23 mouse cellular contexts compared by ENCODE assay signal in genomic region chr8:111569926-111570325, GRCm38 (mm10). TPM values are rescaled to one million over a fixed set of nuclear protein-coding genes. Genes with fewer than 3 reads are reported as not detected.
DNase-seq lines count a peak whose midpoint lies in the region; ATAC-seq and TF ChIP-seq lines count a peak whose summit lies in the region.
"Had no signal": no experiment of that assay in that cellular context is flagged by ENCODE, and none has a peak within 500 bp of the region (broad histone marks: within the 10 kb centered on the region; RNA-seq: fewer than 3 reads in every experiment).

No protein-coding gene starts in this region.

- no peak overlapping the region for H3K4me2 ChIP-seq in hindbrain, embryonic 13.5 days
- no peak overlapping the region for H3K4me2 ChIP-seq in hindbrain, embryonic 16.5 days (ENCODE audit: low read length)
- H3K4me2 ChIP-seq: heart, embryonic 12.5 days; hindbrain, embryonic 15.5 days; liver, embryonic 13.5 days; midbrain, embryonic 12.5 days; stomach, embryonic 15.5 days had no signal

- peak; percentile 72 for DNase-seq in CD4-positive helper T cell, adult 2 months (ENCODE audit: low read depth, low spot score)
- no peak for DNase-seq in ovary, postnatal 14 days (ENCODE audit: low spot score)
- DNase-seq in ovary, postnatal 36 days (ENCODE audit: low spot score), result no peak
- DNase-seq: adrenal gland, postnatal 36 days; gastrocnemius, postnatal 10 days; heart, adult 11 months; heart, postnatal 10 days; kidney, adult 11 months; kidney, postnatal 4 days; liver, embryonic 13.5 days; lung, adult 2 months; lung, postnatal 14 days; retina, postnatal 1 day; right cerebral cortex, postnatal 25 days had no signal

- no peak overlapping the region for H3K4me3 ChIP-seq in hindbrain, embryonic 13.5 days
- H3K4me3 ChIP-seq in hindbrain, embryonic 16.5 days (ENCODE audit: low read length), result no peak overlapping the region
- no peak overlapping the region for H3K4me3 ChIP-seq in cortical plate, adult 2 months (ENCODE audit: insufficient read depth, low read length)
- H3K4me3 ChIP-seq: forebrain, embryonic 10.5 days; heart, embryonic 12.5 days; hindbrain, embryonic 15.5 days; liver, embryonic 13.5 days; midbrain, embryonic 12.5 days; stomach, embryonic 15.5 days had no signal

- no peak for TF ChIP-seq CTCF in cortical plate, adult 2 months (IDR thresholded peaks at IDR 0.05; ENCODE audit: extremely low read depth, insufficient read depth, low read length)

- H3K9me3 ChIP-seq in hindbrain, embryonic 13.5 days, result no peaks in the 10 kb centered on the region
- H3K9me3 ChIP-seq in hindbrain, embryonic 16.5 days (ENCODE audit: control insufficient read depth, low read length), result no peaks in the 10 kb centered on the region
- H3K9me3 ChIP-seq: forebrain, embryonic 10.5 days; heart, embryonic 12.5 days; hindbrain, embryonic 15.5 days; liver, embryonic 13.5 days; midbrain, embryonic 12.5 days; stomach, embryonic 15.5 days had no signal

- peak overlapping the region; percentile 40 for H3K27ac ChIP-seq in hindbrain, embryonic 13.5 days
- H3K27ac ChIP-seq in hindbrain, embryonic 16.5 days (ENCODE audit: low read depth, low read length), result no peak overlapping the region
- peak overlapping the region; percentile 28; the same call in 1 of the 2 replicates for H3K27ac ChIP-seq in cortical plate, adult 2 months (ENCODE audit: insufficient read depth, low read length)
- H3K27ac ChIP-seq: forebrain, embryonic 10.5 days; hindbrain, embryonic 15.5 days; liver, embryonic 13.5 days; midbrain, embryonic 12.5 days; stomach, embryonic 15.5 days had no signal

- no peaks in the 10 kb centered on the region for H3K27me3 ChIP-seq in hindbrain, embryonic 13.5 days
- H3K27me3 ChIP-seq in hindbrain, embryonic 16.5 days (replicated peaks; ENCODE audit: control insufficient read depth, insufficient read depth, low read length), result no peaks in the 10 kb centered on the region
- H3K27me3 ChIP-seq: heart, embryonic 12.5 days; hindbrain, embryonic 15.5 days; liver, embryonic 13.5 days; midbrain, embryonic 12.5 days; stomach, embryonic 15.5 days had no signal

- H3K36me3 ChIP-seq in hindbrain, embryonic 13.5 days, result no peaks in the 10 kb centered on the region
- H3K36me3 ChIP-seq in hindbrain, embryonic 16.5 days (ENCODE audit: control insufficient read depth, insufficient read depth, low read length), result no peaks in the 10 kb centered on the region
- H3K36me3 ChIP-seq: heart, embryonic 12.5 days; hindbrain, embryonic 15.5 days; liver, embryonic 13.5 days; midbrain, embryonic 12.5 days; stomach, embryonic 15.5 days had no signal

- ATAC-seq in hindbrain, embryonic 13.5 days (ENCODE audit: low FRiP score), result no peak
- no peak for ATAC-seq in hindbrain, embryonic 16.5 days
- ATAC-seq in CD4-positive, CD25-positive, alpha-beta regulatory T cell, adult 4 months, result peak; percentile 21

- H3K4me1 ChIP-seq in hindbrain, embryonic 13.5 days (replicated peaks), result peaks cover 71% of the 10 kb centered on the region
- H3K4me1 ChIP-seq in hindbrain, embryonic 16.5 days (ENCODE audit: control insufficient read depth, insufficient read depth, low read depth, low read length), result peaks cover 39% of the 10 kb centered on the region
- H3K4me1 ChIP-seq in cortical plate, adult 2 months (ENCODE audit: control insufficient read depth, insufficient read depth, low read length), result peaks cover 9% of the 10 kb centered on the region; the same call in 1 of the 2 replicates

- no peak for TF ChIP-seq POLR2A in cortical plate, adult 2 months (IDR thresholded peaks at IDR 0.05; ENCODE audit: extremely low read depth, insufficient read depth, low read length)

- no peak overlapping the region for H3K9ac ChIP-seq in hindbrain, embryonic 13.5 days
- H3K9ac ChIP-seq in hindbrain, embryonic 16.5 days (ENCODE audit: low read depth, low read length), result no peak overlapping the region
- H3K9ac ChIP-seq: heart, embryonic 12.5 days; hindbrain, embryonic 15.5 days; liver, embryonic 13.5 days; midbrain, embryonic 12.5 days; stomach, embryonic 15.5 days had no signal

- 86% methylated on average over 4 of the region's 4 CpGs for WGBS in hindbrain, embryonic 13.5 days
- 69% methylated on average over 4 of the region's 4 CpGs for WGBS in hindbrain, embryonic 16.5 days

RNA-seq across cellular contexts. Expression of gene Znrf1, which starts 34.0 kb away (rescaled TPM):
- polyA plus RNA-seq in hindbrain, embryonic 13.5 days (2015; fragmentation: Nextera tagmentation; extraction: Ambion mirVana), result 77.3 and 80.0 TPM in 2 replicates
- 65.7 and 69.1 TPM in 2 replicates for polyA plus RNA-seq in hindbrain, embryonic 16.5 days (2015; fragmentation: Nextera tagmentation; extraction: Ambion mirVana)
- 10 to 100 TPM; 27.5 to 43.5 TPM for polyA plus RNA-seq in CD4-positive, CD25-positive, alpha-beta regulatory T cell, adult 4 months (2017; shearing (Covaris generic))
- polyA plus RNA-seq in cortical plate, adult 2 months (2012; rRNA removed), result 165 and 166 TPM in 2 replicates

RNA-seq across cellular contexts. Expression of gene Wdr59, which starts 48.0 kb away (rescaled TPM):
- 7.4 and 8.3 TPM in 2 replicates for polyA plus RNA-seq in hindbrain, embryonic 13.5 days (2015; fragmentation: Nextera tagmentation; extraction: Ambion mirVana)
- polyA plus RNA-seq in hindbrain, embryonic 16.5 days (2015; fragmentation: Nextera tagmentation; extraction: Ambion mirVana), result 7.6 and 9.3 TPM in 2 replicates
- 1 to 10 TPM; 4.3 to 6.5 TPM for polyA plus RNA-seq in CD4-positive, CD25-positive, alpha-beta regulatory T cell, adult 4 months (2017; shearing (Covaris generic))
- 14.6 and 15.2 TPM in 2 replicates for polyA plus RNA-seq in cortical plate, adult 2 months (2012; rRNA removed)
